Mouse (Mus musculus) limb, embryonic 10.5 days (tissue): ENCODE results near the gene Foxr1. TPM values are rescaled to one million over a fixed set of nuclear protein-coding genes. Genes with fewer than 3 reads are reported as not detected.

ENCODE experiments used
- DNase-seq: peaks from one replicate; pipeline ENCODE4 v3.0.0-alpha.2; 2017; ENCODE audit warnings: low spot score
- H3K27ac ChIP-seq: fragments of 300-500 bp; sonication (generic); 2 replicates; pipeline ENCODE4 v1.5.1; 2016; ENCODE audit warnings: mild to moderate bottlenecking
- H3K27me3 ChIP-seq: fragments of 300-500 bp; sonication (generic); 2 replicates; pipeline ENCODE4 v1.6.1; 2016; ENCODE audit warnings: low read depth, mild to moderate bottlenecking; ENCODE audit not compliant: poor library complexity, severe bottlenecking
- H3K36me3 ChIP-seq: fragments of 300-500 bp; sonication (generic); 2 replicates; pipeline ENCODE4 v1.6.1; 2016; ENCODE audit warnings: mild to moderate bottlenecking, moderate library complexity
- H3K4me1 ChIP-seq: fragments of 300-500 bp; sonication (generic); 2 replicates; pipeline ENCODE4 v1.6.1; 2016
- H3K4me3 ChIP-seq: fragments of 300-500 bp; sonication (generic); 2 replicates; pipeline ENCODE4 v1.5.1; 2016; ENCODE audit warnings: mild to moderate bottlenecking, moderate library complexity
- H3K9me3 ChIP-seq: fragments of 300-500 bp; sonication (generic); replicated peaks from 2 replicates; pipeline ENCODE4 v1.6.1; 2016; ENCODE audit warnings: mild to moderate bottlenecking
- WGBS: fragments of 180-500 bp; shearing (Covaris S2); methylation state at CpG from one replicate; pipeline ENCODE4 v1.1.7; 2016; 5-methylcytosine and 5-hydroxymethylcytosine counted together
- polyA plus RNA-seq: library from polyadenylated mRNA; unstranded; fragments of >200 nt; fragmentation: Nextera tagmentation; extraction: Ambion mirVana; gene quantifications from 2 replicates; pipeline ENCODE4 v1.2.1, GENCODE M21; 2016

Gene Foxr1
- not detected in 2 replicates for polyA plus RNA-seq

DNA sequence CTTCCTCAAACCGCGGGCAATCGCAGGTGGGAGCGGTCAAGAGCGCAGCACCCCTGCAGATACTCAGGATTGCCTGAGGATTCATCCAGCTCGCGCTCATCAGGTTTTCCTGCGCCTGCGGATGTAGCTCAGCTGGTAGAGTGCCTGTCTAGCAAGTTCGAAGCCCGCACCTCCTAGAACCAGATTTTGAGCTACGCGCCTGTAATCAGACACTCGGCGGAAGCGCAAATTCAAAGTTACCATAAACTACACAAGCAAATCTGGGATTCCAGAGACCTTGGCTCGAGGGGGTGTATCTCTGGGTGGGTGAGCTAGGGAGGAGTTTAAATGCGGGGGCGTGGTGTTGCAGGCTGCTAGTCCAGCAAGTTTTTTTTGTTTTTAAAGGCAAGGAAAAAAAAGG lies at the start of gene Foxr1:
TSS of gene Foxr1 (minus strand) at position 176 of the 400 bp plus-strand sequence.
- H3K9me3 ChIP-seq: no peaks in the 10 kb centered on the region
- DNase-seq: no peak
- WGBS: 70% methylated on average over 19 of the region's 19 CpGs
- H3K4me1 ChIP-seq: no peaks in the 10 kb centered on the region
- no peaks in the 10 kb centered on the region for H3K27me3 ChIP-seq
- no peak within 1 kb of the TSS for H3K27ac ChIP-seq
- H3K4me3 ChIP-seq: no peak within 1 kb of the TSS
- no peaks in the 10 kb centered on the region for H3K36me3 ChIP-seq

- peak overlapping the region; percentile 96 for H3K27ac ChIP-seq
- H3K4me1 ChIP-seq: peaks cover 100% of the 10 kb centered on the region
- H3K9me3 ChIP-seq: no peaks in the 10 kb centered on the region
- 14% methylated on average over 17 of the region's 17 CpGs for WGBS
- peaks cover 18% of the 10 kb centered on the region for H3K36me3 ChIP-seq
- peak; percentile 37 for DNase-seq
- no peaks in the 10 kb centered on the region for H3K27me3 ChIP-seq
- H3K4me3 ChIP-seq: peak overlapping the region; percentile 94
Observed at GRCm38 (mm10) chr9:44490086-44490967, 49.4 kb upstream of the Foxr1 start.

- Histone ChIP-seq H3K4me3 (peak overlapping the region; percentile 94), H3K4me1 (peaks cover 100% of the 10 kb centered on the region), H3K36me3 (peaks cover 16% of the 10 kb centered on the region), H3K9me3 (no peaks in the 10 kb centered on the region), H3K27ac (peak overlapping the region; percentile 96), H3K27me3 (no peaks in the 10 kb centered on the region)
- WGBS: 5% methylated on average over 17 of the region's 17 CpGs
- peak; percentile 62 for DNase-seq
Observed at GRCm38 (mm10) chr9:44489651-44490085, 48.7 kb upstream of the Foxr1 start.

GRCm38 (mm10) chr9:44488855-44489381 lies 48.0 kb upstream of the Foxr1 start:
- Histone ChIP-seq H3K4me3 (peak overlapping the region; percentile 94), H3K36me3 (peaks cover 16% of the 10 kb centered on the region), H3K27ac (peak overlapping the region; percentile 96), H3K4me1 (peaks cover 100% of the 10 kb centered on the region), H3K9me3 (no peaks in the 10 kb centered on the region), H3K27me3 (no peaks in the 10 kb centered on the region)
- WGBS: 5% methylated on average over 5 of the region's 5 CpGs
- DNase-seq: peak; percentile 51

- no peak for DNase-seq
- 18% methylated on average over 8 of the region's 8 CpGs for WGBS
Observed at GRCm38 (mm10) chr9:44488416-44488815, 47.5 kb upstream of the Foxr1 start.

DNA sequence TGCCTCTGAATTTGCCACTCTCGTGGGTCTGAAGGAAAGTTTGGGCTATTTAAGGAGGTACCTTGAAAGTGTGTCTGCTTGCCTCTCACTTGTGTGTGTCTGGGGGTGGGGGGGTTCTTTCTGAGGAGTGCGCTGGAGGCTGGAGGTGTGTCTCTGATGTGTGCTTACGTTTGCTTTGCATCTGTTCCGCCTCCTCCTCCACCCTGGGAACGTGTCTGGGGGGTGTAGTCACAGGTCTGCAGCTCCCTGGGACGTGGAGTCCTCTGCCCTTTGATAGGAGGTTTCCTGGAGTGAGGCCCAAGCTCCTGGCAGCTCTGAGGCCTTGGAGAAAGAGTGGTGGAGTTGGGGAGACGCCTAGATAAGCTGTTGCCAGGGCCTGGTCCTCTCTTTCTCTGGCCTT lies 46.5 kb upstream of the Foxr1 start:
- H3K27ac ChIP-seq: peak overlapping the region; percentile 96
- 11% methylated on average over 7 of the region's 7 CpGs for WGBS
- H3K9me3 ChIP-seq: no peaks in the 10 kb centered on the region
- H3K27me3 ChIP-seq: no peaks in the 10 kb centered on the region
- H3K4me3 ChIP-seq: peak overlapping the region; percentile 94
- peaks cover 14% of the 10 kb centered on the region for H3K36me3 ChIP-seq
- peaks cover 94% of the 10 kb centered on the region for H3K4me1 ChIP-seq
- DNase-seq: no peak

More at GRCm38 (mm10) chr9:44488416-44488815, 47.5 kb upstream of the Foxr1 start:
- Histone ChIP-seq H3K4me3 (peak overlapping the region; percentile 94), H3K27me3 (no peaks in the 10 kb centered on the region), H3K36me3 (peaks cover 16% of the 10 kb centered on the region), H3K9me3 (no peaks in the 10 kb centered on the region), H3K27ac (peak overlapping the region; percentile 96), H3K4me1 (peaks cover 100% of the 10 kb centered on the region)

DNA sequence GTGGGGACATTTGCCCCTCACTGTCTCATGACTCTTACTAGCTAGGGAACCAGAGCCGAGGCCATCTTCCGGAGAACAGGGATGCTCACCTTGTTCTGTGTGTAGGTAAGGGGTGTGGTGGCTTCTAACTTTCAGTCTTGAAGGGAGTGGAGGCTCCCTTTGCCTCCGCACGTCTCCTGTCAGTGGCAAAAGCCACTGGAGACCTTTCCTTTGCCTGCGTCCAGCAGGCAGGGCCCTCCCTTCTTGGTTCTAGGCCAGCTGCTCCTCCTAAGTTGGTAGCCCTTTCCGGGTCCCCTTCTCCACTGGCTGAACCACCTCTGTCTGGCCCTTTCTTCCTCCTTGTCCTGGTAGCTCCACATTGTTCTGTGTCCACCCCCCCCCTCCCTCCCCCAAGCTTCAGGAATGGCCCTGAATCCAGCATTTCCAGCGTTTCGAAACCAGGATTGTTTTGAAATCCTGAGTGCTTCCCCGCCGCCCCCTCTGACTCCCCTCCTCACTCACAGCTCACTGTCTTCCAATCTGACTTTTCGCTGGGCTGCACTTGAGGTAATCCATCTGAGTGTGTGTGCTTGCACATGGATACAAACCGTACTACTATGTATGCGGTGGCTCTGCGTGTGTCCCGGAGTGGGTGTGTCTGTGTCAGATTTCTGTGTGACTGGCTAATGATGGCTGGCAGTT lies 45.9 kb upstream of the Foxr1 start:
- H3K4me3 ChIP-seq: peak overlapping the region; percentile 94
- H3K4me1 ChIP-seq: peaks cover 94% of the 10 kb centered on the region
- H3K36me3 ChIP-seq: peaks cover 8% of the 10 kb centered on the region
- 21% methylated on average over 15 of the region's 15 CpGs for WGBS
- no peak for DNase-seq
- H3K27me3 ChIP-seq: no peaks in the 10 kb centered on the region
- H3K27ac ChIP-seq: peak overlapping the region; percentile 96
- H3K9me3 ChIP-seq: no peaks in the 10 kb centered on the region

DNA sequence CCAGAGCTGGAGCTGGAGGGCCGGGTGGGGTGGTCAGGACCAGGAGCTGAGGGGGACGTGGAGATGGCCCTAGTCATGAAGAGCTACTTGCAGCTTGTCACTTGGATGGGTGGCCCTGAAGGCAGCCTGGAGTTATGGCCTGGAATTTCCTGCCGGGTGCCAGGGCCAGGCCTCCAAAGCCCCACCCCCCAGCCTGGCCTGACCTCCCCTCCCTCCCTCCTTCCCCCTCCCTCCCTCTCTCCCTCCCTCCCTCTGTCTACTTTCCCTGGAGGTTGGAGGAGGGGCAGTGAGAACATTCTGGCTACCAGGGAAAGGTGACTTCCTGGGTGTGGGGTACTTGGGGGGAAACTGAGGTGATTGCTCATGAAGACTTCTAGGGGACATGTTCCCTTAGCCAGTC lies 45.4 kb upstream of the Foxr1 start:
- H3K36me3 ChIP-seq: peaks cover 3% of the 10 kb centered on the region; the same call in 1 of the 2 replicates
- 0% methylated on average over 3 of the region's 3 CpGs for WGBS
- H3K27ac ChIP-seq: peak overlapping the region; percentile 96
- H3K4me1 ChIP-seq: peaks cover 93% of the 10 kb centered on the region
- H3K4me3 ChIP-seq: peak overlapping the region; percentile 94
- no peaks in the 10 kb centered on the region for H3K27me3 ChIP-seq
- DNase-seq: peak; percentile 66
- H3K9me3 ChIP-seq: no peaks in the 10 kb centered on the region

DNA sequence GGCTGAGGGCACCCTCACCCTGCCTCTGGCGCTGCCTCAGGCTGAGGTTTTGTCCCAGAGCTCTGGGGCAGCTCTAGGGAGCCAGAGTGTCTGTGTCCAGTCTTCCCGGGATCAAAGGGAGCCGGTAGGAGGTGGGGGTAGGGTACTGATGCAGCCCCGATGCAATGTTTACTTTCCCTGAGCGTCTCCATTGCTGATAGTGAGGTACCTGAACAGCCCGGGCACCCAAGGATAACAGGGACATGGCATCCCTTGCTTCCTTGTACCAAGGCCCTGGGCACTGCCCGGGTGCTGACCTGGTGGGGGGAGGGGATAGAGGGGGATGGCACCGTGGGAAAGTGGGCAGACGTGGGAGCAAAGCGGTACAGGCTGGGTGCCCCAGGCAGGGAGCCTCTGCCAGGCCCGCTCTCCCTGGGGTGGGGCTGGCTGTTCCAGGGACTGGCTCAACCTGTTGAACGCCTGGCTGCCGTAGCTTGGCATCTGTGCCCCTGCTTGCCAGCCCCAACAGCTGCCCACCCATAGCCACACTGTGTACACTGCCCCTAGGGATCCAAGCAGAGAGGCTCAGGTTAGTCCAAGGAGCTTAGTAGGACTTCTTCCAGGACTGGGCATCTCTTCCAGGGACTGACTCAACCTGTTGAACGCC lies 44.7 kb upstream of the Foxr1 start:
- H3K4me1 ChIP-seq: peaks cover 88% of the 10 kb centered on the region
- WGBS: 22% methylated on average over 14 of the region's 14 CpGs
- no peaks in the 10 kb centered on the region for H3K27me3 ChIP-seq
- H3K36me3 ChIP-seq: 0 out of 2 replicates have a peak, but pooled peaks cover 3% of the 10 kb centered on the region
- peak overlapping the region; percentile 94 for H3K4me3 ChIP-seq
- peak; percentile 43 for DNase-seq
- H3K9me3 ChIP-seq: no peaks in the 10 kb centered on the region
- peak overlapping the region; percentile 96 for H3K27ac ChIP-seq

GRCm38 (mm10) chr9:44485105-44485515 lies 44.2 kb upstream of the Foxr1 start:
- WGBS: 16% methylated on average over 6 of the region's 6 CpGs
- Histone ChIP-seq H3K27ac (peak overlapping the region; percentile 96), H3K4me3 (peak overlapping the region; percentile 94), H3K4me1 (peaks cover 88% of the 10 kb centered on the region), H3K9me3 (no peaks in the 10 kb centered on the region), H3K27me3 (no peaks in the 10 kb centered on the region), H3K36me3 (0 out of 2 replicates have a peak, but pooled peaks cover 3% of the 10 kb centered on the region)
- no peak for DNase-seq

DNA sequence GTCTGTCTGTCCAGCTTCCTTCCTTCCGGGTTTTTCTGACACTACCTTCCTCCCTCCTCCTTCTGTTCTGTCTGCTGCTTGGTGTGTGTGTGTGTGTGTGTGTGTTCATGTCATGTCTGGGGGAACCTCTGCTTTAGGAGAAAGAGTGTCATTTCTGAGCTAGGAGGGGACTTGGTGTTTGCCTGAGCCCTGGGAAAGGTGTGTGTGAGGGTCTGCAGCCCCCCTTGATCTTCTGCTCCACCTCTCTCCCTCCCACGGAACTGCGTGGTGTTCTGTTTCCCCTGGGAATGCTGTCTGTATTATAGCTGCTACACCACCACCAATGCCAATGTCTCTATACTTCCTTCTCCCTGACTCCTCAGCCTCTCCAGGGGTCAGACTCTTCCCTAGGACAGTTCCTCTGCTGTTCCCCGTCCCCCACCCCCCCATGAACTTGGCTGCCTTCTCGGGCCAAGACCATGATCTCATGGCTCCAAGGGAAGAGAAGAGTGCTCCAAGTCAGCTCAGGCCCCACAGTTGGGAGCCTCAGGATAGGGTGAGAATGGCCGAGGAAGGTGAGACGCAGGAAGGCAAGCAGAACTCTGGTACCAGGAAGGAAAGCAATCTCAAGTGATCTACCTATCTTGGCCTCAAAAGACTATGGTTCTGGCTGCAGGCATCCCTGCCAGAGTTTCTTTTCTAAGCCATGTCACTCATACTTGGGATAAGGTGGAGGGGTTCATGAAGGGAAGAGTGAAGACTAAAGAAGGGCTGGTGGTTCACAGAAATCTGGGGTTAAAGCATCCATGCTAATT lies 43.6 kb upstream of the Foxr1 start:
- Histone ChIP-seq H3K9me3 (no peaks in the 10 kb centered on the region), H3K4me3 (peak overlapping the region; percentile 94), H3K4me1 (peaks cover 87% of the 10 kb centered on the region), H3K27me3 (no peaks in the 10 kb centered on the region), H3K27ac (peak overlapping the region; percentile 96), H3K36me3 (0 out of 2 replicates have a peak, but pooled peaks cover 3% of the 10 kb centered on the region)
- WGBS: 29% methylated on average over 7 of the region's 7 CpGs
- no peak for DNase-seq
